Mouse (Mus musculus) bone marrow macrophage, adult 2 months (primary cell): ENCODE data around the gene Odf4.

Source experiments
- CTCF ChIP-seq: IDR thresholded peaks from 2 replicates; pipeline ENCODE4 v1.5.1; 2012; ENCODE audit warnings: low read depth, mild to moderate bottlenecking, low read length, moderate library complexity
- POLR2A ChIP-seq: IDR thresholded peaks from 2 replicates; pipeline ENCODE4 v1.6.1; 2012; ENCODE audit warnings: mild to moderate bottlenecking, low read depth, low read length, borderline replicate concordance

DNA sequence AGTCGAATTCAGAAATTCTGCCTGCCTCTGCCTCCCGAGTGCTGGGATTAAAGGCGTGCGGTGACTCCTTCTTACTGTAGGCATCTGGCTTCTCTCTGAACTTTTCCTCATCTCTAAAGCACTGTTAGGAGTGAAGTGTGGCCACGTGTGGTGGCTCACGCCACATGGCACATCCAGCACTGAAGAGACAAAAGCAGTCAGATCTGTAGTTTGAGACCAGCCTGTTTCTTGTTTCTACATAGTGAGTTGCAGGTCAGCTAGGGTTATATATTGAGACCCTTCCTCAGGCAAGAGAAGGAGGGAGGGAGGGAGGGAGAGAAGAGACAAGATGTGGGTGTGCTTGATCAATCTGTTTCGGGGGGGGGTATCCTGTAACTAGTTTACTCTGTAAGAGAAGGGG lies 48.2 kb upstream of the Odf4 start, which contains the start of gene Rangrf:
- TF ChIP-seq CTCF, result no peak
- TF ChIP-seq POLR2A, result no peak
